Mouse (Mus musculus) spleen, adult 2 months (tissue): Measurements from ENCODE around the gene Pif1. TPM values are rescaled to one million over a fixed set of nuclear protein-coding genes. Genes with fewer than 3 reads are reported as not detected.

Experiments used
- DNase-seq, 2 experiments: peaks; one replicate each; pipeline versions ENCODE4 v3.0.0 to v3.0.0-alpha.2; 2012 to 2021; ENCODE audit warnings: low spot score in 2 of 2, low read depth in 1 of 2
- H3K27ac ChIP-seq: fragments of 200-500 bp; 2 replicates; pipeline ENCODE4 v1.5.1; 2012; ENCODE audit warnings: low read length, inconsistent platforms; ENCODE audit not compliant: insufficient read depth
- H3K27me3 ChIP-seq: fragments of 200-500 bp; 2 replicates; pipeline ENCODE4 v1.6.1; 2012; ENCODE audit warnings: mild to moderate bottlenecking, moderate library complexity, low read length, inconsistent platforms; ENCODE audit not compliant: control insufficient read depth, insufficient read depth
- H3K36me3 ChIP-seq: fragments of 200-500 bp; 2 replicates; pipeline ENCODE4 v1.6.1; 2012; ENCODE audit warnings: mild to moderate bottlenecking, low read length, inconsistent platforms; ENCODE audit not compliant: control insufficient read depth, insufficient read depth
- H3K4me1 ChIP-seq: fragments of 200-500 bp; 2 replicates; pipeline ENCODE4 v1.6.1; 2011; ENCODE audit warnings: inconsistent platforms; ENCODE audit not compliant: control insufficient read depth, insufficient read depth, insufficient read length
- H3K4me3 ChIP-seq: fragments of 200-500 bp; 2 replicates; pipeline ENCODE4 v1.5.1; 2011; ENCODE audit warnings: mild to moderate bottlenecking, inconsistent platforms; ENCODE audit not compliant: insufficient read depth, insufficient read length; ENCODE audit errors: extremely low read depth
- CTCF ChIP-seq: fragments of 200-500 bp; IDR thresholded peaks from 2 replicates; pipeline ENCODE4 v1.5.1; 2011; ENCODE audit warnings: mild to moderate bottlenecking, inconsistent platforms; ENCODE audit not compliant: insufficient read depth, insufficient read length, insufficient replicate concordance; ENCODE audit errors: extremely low read depth
- POLR2A ChIP-seq: fragments of 200-500 bp; IDR thresholded peaks from 2 replicates; pipeline ENCODE4 v1.6.1; 2011; ENCODE audit warnings: low read depth, low read length, inconsistent platforms
- WGBS: fragments of 180-500 bp; shearing (Covaris S2); methylation state at CpG from one replicate; pipeline ENCODE4 v1.1.7; 2018; 5-methylcytosine and 5-hydroxymethylcytosine counted together
- polyA plus RNA-seq: library from polyadenylated mRNA; depleted of rRNA; stranded (reverse); fragments of >200 nt; gene quantifications from 2 replicates; pipeline ENCODE4 v1.2.3, GENCODE M21; 2012; rRNA removed

Gene Pif1
- polyA plus RNA-seq, 1 experiment: 4.3 TPM

GRCm38 (mm10) chr9:65636926-65637325 is 50.0 kb downstream of the Pif1 start:
- no peak for TF ChIP-seq POLR2A
- no peak for TF ChIP-seq CTCF
- Histone ChIP-seq H3K4me3 (no peak overlapping the region), H3K27ac (no peak overlapping the region), H3K36me3 (no peaks in the 10 kb centered on the region), H3K4me1 (no peaks in the 10 kb centered on the region), H3K27me3 (no peaks in the 10 kb centered on the region)
- WGBS: 72% methylated on average over 4 of the region's 4 CpGs
- DNase-seq: no peak

GRCm38 (mm10) chr9:65639065-65639464 is 52.1 kb downstream of the Pif1 start:
- WGBS: 90% methylated on average over 5 of the region's 5 CpGs
- Histone ChIP-seq H3K4me3 (no peak overlapping the region), H3K27ac (no peak overlapping the region), H3K4me1 (no peaks in the 10 kb centered on the region), H3K36me3 (no peaks in the 10 kb centered on the region), H3K27me3 (no peaks in the 10 kb centered on the region)
- DNase-seq: no peak
- TF ChIP-seq POLR2A (no peak), CTCF (no peak)

GRCm38 (mm10) chr9:65640838-65641410 is 54.0 kb downstream of the Pif1 start:
- no peak for DNase-seq
- no peaks in the 10 kb centered on the region for H3K4me1 ChIP-seq
- TF ChIP-seq CTCF (no peak), POLR2A (no peak)
- no peaks in the 10 kb centered on the region for H3K27me3 ChIP-seq
- H3K4me3 ChIP-seq: no peak overlapping the region
- H3K27ac ChIP-seq: no peak overlapping the region
- no peaks in the 10 kb centered on the region for H3K36me3 ChIP-seq
- 69% methylated on average over 5 of the region's 5 CpGs for WGBS

- Histone ChIP-seq H3K4me1 (no peaks in the 10 kb centered on the region), H3K4me3 (no peak overlapping the region), H3K27ac (no peak overlapping the region), H3K36me3 (no peaks in the 10 kb centered on the region), H3K27me3 (no peaks in the 10 kb centered on the region)
- 65% methylated on average over 12 of the region's 12 CpGs for WGBS
- no peak for DNase-seq
- TF ChIP-seq POLR2A (no peak), CTCF (no peak)
Observed at GRCm38 (mm10) chr9:65641446-65642052, 54.6 kb downstream of the Pif1 start.

- DNase-seq: no peak
- H3K27ac ChIP-seq: no peak overlapping the region
- H3K27me3 ChIP-seq: no peaks in the 10 kb centered on the region
- no peak overlapping the region for H3K4me3 ChIP-seq
- H3K4me1 ChIP-seq: no peaks in the 10 kb centered on the region
- H3K36me3 ChIP-seq: no peaks in the 10 kb centered on the region
- TF ChIP-seq POLR2A (no peak), CTCF (no peak)
Observed at GRCm38 (mm10) chr9:65642546-65642945, 55.6 kb downstream of the Pif1 start.

- H3K36me3 ChIP-seq: no peaks in the 10 kb centered on the region
- WGBS: 87% methylated on average over 4 of the region's 4 CpGs
- no peak overlapping the region for H3K4me3 ChIP-seq
- H3K4me1 ChIP-seq: no peaks in the 10 kb centered on the region
- no peak overlapping the region for H3K27ac ChIP-seq
- DNase-seq: no peak
- TF ChIP-seq CTCF (no peak), POLR2A (no peak)
- H3K27me3 ChIP-seq: no peaks in the 10 kb centered on the region
Observed at GRCm38 (mm10) chr9:65644960-65645359, 58.0 kb downstream of the Pif1 start.

Other genes starting within 250 kb of the Pif1 start
- gene Pdcd7, start 241.1 kb upstream of the Pif1 start, polyA plus RNA-seq: 9.9 and 15.7 TPM in 2 replicates
- 0.41 and 0.54 TPM in 2 replicates for gene Ubap1l, start 226.1 kb upstream of the Pif1 start, polyA plus RNA-seq
- gene Kbtbd13, start 195.5 kb upstream of the Pif1 start, polyA plus RNA-seq: 0.05 TPM in 2 replicates
- 4.5 and 4.8 TPM in 2 replicates for gene Rasl12, start 188.7 kb upstream of the Pif1 start, polyA plus RNA-seq
- gene Slc51b, start 164.2 kb upstream of the Pif1 start, polyA plus RNA-seq: not detected in 2 replicates
- 7.8 and 9.5 TPM in 2 replicates for gene Mtfmt, start 151.4 kb upstream of the Pif1 start, polyA plus RNA-seq
- 14.1 TPM in 2 replicates for gene Spg21, start 126.2 kb upstream of the Pif1 start, polyA plus RNA-seq
- gene Ankdd1a, start 67.0 kb upstream of the Pif1 start, polyA plus RNA-seq: 0.11 and 0.14 TPM in 2 replicates
- gene Plekho2, start 7.1 kb upstream of the Pif1 start, polyA plus RNA-seq: 55.8 and 61.8 TPM in 2 replicates
- gene Rbpms2, start 42.5 kb downstream of the Pif1 start, polyA plus RNA-seq: 13.9 and 17.9 TPM in 2 replicates
- 48.0 and 54.2 TPM in 2 replicates for gene Oaz2, start 80.8 kb downstream of the Pif1 start, polyA plus RNA-seq
- gene Zfp609, start 240.4 kb downstream of the Pif1 start, polyA plus RNA-seq: 3.5 and 3.8 TPM in 2 replicates